Mouse (Mus musculus) thymus, adult 2 months (tissue): ENCODE measurements around the gene Cd300lf.

Experiments
- CTCF ChIP-seq: fragments of 200-500 bp; IDR thresholded peaks from 2 replicates; pipeline ENCODE4 v1.5.1; 2012; ENCODE audit warnings: mild to moderate bottlenecking, control low read depth, low read length, moderate library complexity, borderline replicate concordance; ENCODE audit not compliant: control insufficient read depth, poor library complexity, insufficient read depth; ENCODE audit errors: extremely low read depth
- POLR2A ChIP-seq: fragments of 200-500 bp; IDR thresholded peaks from 2 replicates; pipeline ENCODE4 v1.6.1; 2012; ENCODE audit warnings: mild to moderate bottlenecking, low read length, control low read depth, moderate library complexity; ENCODE audit not compliant: control insufficient read depth, poor library complexity, insufficient read depth; ENCODE audit errors: extremely low read depth

DNA sequence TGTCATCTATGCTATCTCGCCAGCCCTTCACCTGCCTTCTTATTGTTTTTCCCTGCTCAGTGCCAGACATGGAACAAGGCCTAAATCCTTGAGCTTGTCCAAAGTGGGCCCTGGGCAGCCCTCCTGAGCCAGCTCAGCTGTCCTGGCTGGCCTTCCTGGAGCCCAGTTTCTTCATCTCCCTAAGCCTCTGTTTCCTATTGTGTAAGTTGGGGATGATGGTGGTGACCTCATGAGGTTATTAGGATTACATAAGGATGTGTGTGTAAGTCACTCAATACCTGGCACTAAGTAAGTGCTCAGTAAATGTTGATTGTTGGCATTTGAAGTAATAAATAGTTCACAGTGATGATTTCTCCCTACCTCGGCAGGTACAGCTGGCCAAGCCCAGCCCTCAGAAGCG is 33.0 kb upstream of the Cd300lf start:
- TF ChIP-seq CTCF (no peak), POLR2A (no peak)
